Mouse (Mus musculus) fibroblast of lung, adult 2 months (primary cell): ENCODE measurements around the gene Stk32c.

Experiments used
- DNase-seq: peaks from one replicate; pipeline ENCODE4 v3.0.0-alpha.2; 2011; ENCODE audit warnings: low read depth

The Stk32c gene

DNA sequence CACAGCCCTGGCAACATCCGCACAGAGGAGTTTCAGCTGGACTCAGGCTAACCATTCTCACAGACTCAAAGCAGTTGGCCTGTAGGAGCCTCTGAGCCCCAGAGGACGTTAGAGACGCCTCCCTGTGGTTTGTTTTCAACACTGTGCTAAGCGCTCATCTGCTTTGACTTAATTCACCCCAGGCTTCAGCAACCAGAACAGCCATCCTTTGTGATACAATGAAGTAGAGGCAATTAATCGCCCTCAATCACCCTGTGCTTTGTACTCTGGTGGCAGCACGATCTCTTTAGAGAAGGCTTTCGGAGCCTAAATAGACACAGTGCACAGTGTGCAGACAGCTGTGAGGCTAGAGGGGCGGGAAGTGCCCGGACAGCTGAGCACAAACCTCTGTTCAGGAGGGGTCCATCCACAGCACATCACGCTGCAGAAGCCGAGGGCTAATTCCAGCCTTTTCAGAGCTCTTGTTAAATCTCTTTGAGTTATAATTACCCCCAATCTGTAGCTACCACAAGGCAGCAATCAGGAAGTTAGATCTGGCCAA lies 73.1 kb downstream of the Stk32c start:
- no peak for DNase-seq

DNA sequence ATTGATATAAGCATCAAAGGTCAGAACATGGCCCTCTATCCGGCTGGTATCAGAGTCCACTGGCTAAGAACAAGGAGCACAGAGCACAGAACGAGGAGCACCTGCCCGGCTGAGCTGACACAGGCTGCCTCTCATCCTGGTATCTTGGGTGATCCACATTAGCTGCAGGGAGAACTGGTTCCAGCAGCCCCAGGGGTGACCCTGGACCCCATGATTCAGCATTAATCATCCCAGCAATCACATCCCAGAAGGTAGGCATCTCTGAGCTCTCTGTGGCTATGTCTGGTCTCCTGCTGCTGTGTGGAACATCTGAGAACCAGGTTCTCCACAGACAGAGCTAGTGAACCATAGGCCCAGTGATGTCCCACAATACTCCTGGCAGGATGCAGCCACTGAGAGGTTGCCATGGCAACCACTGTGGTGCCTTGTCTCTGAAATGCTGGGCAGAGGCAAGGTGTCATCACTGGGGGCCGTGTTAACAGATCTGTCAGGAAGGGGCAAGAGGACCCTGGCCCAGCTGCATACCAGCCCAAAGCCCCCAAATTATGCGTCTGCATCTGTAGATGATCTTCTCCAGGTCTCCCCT lies 76.1 kb downstream of the Stk32c start:
- DNase-seq, result no peak

GRCm38 (mm10) chr7:139135236-139135635 lies 77.9 kb downstream of the Stk32c start:
- no peak for DNase-seq

DNA sequence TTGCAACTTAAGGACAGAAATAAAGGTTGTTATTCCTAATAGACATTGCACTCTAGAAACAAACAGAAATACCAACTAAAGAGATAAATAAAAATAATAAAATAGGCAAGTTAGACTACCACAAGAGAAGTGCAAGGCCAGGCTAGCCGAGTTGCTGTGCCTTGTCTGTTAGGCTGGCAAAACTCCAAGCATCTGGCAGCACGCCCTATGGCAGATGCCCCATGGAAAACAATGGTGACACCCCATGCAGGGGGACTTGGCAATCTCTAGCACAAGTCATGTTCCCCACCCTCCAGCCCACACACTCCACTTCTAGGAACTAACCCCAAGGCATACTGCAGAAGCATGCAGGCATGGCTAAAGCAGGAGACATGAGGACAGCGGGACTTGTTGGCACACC lies 79.7 kb downstream of the Stk32c start:
- DNase-seq, result no peak

DNA sequence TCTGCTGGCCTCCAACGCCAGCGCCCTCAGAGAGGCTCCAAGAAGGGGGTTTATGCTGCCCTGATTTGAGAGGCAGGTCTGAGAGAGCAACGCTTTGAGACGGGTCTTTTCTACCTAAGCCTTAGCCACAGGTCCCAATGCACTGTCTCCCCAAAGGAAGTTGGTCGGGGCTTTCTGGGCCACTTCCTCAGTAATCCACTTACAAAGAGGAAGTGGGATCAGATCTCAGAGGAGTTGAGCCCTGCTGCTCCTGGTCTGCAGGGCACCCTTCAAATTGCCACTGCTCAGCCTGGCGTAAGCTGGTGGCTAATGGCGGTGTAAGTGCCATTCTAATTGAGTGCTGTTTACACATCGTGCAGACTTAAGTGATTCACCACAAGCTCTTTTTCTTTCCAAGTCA lies 81.6 kb downstream of the Stk32c start:
- DNase-seq, result no peak

GRCm38 (mm10) chr7:139130361-139130760 lies 82.7 kb downstream of the Stk32c start:
- no peak for DNase-seq

DNA sequence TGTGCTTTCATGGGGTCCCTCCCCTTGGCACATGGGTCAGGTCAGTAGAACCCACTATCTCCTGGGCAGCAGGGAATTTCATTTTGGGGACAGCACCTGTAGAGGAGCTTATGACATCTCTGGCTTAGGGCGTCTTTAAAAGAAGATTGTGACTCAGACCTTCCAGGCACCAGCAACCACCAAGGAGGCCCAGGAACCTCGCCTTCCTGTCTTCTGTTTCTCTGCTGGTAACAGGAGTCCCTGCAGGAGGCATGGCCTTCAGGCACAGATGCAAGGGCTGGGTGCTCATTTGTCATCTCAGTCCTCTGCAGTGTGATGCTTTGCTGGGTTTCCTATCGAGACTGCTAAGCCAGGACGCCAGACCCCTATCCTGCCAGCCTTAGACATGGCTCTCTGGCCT lies 84.1 kb downstream of the Stk32c start:
- DNase-seq, result no peak

GRCm38 (mm10) chr7:139126549-139126948 lies 86.6 kb downstream of the Stk32c start:
- no peak for DNase-seq

- DNase-seq, result no peak
Measured at GRCm38 (mm10) chr7:139125881-139126280, 87.2 kb downstream of the Stk32c start.

DNA sequence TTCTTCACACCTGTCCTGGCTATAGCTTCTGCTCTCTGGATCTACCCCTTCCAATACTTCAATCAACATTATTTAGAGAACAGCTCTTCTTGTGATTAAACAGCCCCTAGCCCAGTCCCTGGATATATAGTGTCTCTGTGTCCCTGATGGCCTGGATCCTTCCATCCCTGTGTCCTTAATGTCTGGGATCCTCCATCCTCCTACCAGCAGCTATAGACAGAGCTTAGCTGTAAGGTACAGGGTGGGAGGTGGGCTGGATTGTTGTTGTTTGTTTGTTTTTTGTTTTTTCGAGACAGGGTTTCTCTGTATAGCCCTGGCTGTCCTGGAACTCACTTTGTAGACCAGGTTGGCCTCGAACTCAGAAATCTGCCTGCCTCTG lies 93.3 kb downstream of the Stk32c start:
- no peak for DNase-seq

DNA sequence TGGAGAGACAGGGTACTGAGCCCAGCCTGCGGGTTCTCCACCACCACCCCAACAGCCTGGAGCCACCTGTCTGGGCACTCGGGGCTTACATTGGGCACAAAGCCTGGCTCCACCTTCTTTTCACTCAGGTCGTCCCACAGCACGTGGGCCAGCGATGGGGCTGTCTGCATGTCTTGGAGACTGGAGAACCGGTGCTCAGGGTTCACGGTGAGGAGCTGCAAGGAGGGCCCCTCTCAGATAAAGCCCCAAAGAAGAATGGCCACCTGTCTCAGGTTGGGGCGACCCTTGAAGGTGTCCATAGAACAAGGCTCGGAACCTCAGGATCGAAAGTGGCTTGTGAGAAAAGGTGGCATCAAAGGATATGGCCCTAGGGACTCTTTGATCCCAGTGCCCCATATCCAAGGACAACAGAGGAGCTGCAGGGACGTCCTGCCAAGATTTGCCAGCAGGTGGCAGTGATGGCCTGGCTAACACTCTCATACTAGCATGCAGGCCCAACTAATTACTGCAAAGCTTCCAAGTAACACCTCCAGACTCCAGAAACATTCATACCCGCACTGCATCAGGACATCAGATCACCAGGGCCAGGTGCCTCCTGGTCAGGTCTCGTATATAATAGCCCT lies 93.8 kb downstream of the Stk32c start:
- peak; percentile 51 for DNase-seq

- no peak for DNase-seq
Measured at GRCm38 (mm10) chr7:139107908-139108650, 105.0 kb downstream of the Stk32c start.

DNA sequence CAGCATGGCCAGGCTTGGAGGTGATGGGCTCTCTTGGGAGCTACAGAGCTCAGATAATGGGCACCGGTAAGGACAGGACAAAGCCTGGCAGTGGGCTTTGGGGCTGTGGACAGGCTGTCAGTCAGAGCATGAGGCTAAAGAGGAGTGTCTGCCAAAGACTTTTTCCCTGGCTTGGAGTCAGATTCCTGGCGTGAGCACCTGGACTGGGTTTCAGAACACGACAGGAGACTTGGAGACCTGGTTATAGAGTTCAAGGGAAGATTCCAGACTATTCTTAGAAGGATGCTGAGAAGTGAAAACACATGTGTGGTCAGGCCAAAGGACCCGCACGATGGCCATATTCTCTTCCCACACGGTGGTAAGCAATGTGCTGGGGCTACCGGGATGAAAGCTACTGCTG lies 107.4 kb downstream of the Stk32c start:
- DNase-seq, result no peak

DNA sequence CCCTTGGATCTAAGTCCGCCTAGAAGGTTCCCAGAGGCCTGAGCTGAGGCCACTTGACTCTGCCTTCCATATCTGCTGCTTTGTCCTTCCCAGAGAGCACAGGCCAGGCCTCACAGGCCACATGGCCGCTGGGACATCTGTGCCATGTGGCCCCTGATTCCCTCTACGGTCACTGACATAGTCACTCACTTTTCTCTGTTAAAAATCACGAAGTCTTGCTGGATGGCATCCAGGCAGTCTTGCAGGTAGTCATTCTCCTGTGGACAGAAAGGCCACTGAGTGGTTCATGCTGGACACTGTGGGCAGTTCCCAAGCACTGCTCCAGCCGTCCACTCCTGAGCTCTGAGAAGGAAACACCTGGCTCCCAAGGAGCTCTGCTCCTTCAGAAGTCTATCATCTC lies 108.0 kb downstream of the Stk32c start:
- DNase-seq, result no peak

GRCm38 (mm10) chr7:139103960-139104381 lies 109.1 kb downstream of the Stk32c start:
- no peak for DNase-seq

DNA sequence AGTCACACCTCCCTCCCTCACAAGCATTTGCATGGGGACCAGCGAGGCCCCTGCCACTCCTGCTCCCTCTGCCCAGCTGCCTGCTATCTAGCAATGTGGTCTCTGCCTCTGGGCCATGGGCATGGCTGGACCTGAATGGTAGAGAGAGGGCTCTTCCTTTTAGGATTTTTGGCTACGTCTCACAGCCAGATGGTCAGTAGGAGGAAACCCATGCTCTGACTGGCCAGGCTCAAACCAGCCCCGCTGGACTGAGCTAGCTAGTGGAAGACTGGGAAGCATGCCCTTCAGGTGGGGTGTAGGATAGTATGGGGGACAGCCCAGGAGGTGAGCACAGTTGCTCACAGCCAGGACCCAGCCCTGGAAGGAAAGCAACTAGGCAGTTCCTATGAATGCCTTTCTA lies 111.3 kb downstream of the Stk32c start:
- no peak for DNase-seq

GRCm38 (mm10) chr7:139101286-139101804 lies 111.8 kb downstream of the Stk32c start:
- DNase-seq, result no peak

DNA sequence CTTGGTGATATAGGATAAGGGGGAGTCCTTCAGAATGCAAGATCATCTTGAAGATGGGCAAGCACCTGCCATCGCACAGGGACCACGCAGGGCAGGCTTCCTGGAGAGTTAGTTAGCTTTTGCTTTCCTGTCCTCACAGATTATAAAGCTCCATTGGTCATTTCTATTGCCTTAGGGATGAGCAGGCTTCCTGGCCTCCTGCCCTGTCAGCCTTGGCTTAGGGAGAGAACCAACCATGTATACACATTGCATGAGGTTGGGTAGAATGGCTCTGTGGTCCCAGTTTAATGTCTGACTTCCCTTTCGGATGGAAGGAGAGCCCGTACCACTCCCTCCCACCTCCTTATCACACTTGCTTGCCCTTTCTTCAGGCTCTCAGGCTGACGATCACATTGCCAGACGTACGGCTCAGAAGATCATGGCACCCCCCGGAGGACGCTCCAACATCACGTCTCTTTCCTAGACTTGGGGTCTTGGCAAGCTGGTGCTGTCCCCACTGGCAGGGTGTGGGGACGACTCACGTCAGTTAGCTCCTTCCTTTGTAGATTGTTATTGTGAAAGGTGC lies 112.5 kb downstream of the Stk32c start:
- no peak for DNase-seq

DNA sequence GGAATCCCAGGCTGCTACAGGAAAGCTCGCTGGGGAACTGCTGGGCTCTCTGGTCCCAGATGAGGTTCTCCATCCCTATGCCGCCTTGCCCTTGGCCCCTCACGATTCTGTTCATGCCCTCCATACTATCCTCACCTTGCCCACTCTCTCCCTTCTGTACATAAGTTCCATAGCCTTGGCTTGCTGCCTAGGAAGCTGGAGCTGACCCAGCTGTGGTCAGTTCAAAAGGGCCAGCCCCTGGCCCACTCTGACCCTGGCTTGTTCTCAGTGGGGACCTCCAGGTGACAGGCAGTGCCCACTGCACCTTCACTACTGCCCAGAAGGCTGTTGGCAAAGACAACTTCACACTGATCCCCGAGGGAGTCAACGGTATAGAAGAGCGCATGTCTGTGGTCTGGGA lies 116.7 kb downstream of the Stk32c start:
- DNase-seq, result no peak

- no peak for DNase-seq
Measured at GRCm38 (mm10) chr7:139095282-139095681, 117.8 kb downstream of the Stk32c start.

GRCm38 (mm10) chr7:139094761-139095160 lies 118.3 kb downstream of the Stk32c start:
- DNase-seq, result no peak

- DNase-seq, result no peak
Measured at GRCm38 (mm10) chr7:139093781-139094180, 119.3 kb downstream of the Stk32c start.

DNA sequence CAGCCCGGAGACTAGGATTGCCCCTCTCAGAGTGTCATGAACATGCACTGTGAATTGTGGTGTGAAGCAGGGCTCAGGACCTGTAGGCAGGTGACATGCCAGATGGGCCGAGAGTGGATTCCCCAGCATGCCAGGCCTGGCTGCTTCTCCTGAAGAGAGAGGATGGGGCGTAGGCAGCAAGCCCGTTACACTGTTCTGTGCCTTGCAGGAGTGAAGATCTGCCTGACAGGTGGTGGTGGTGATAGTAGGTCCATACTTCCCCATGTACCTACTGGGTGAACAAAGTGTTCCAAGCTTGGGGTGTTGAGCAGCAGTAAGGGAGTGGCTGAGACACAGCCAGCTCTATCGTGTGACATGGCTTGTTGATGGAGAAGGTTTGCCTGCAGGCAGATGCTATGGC lies 120.0 kb downstream of the Stk32c start:
- no peak for DNase-seq
